Mouse (Mus musculus) lung, adult 2 months (tissue): ENCODE measurements around the gene Adamtsl1.

Source experiments
- CTCF ChIP-seq: fragments of 200-500 bp; IDR thresholded peaks from 2 replicates; pipeline ENCODE4 v1.5.1; 2011; ENCODE audit warnings: mild to moderate bottlenecking, low read length, control low read depth; ENCODE audit not compliant: insufficient read depth
- POLR2A ChIP-seq: fragments of 200-500 bp; IDR thresholded peaks from 2 replicates; pipeline ENCODE4 v1.6.1; 2011; ENCODE audit warnings: low read depth, mild to moderate bottlenecking, control low read depth, low read length, borderline replicate concordance; ENCODE audit errors: extremely low read depth

DNA sequence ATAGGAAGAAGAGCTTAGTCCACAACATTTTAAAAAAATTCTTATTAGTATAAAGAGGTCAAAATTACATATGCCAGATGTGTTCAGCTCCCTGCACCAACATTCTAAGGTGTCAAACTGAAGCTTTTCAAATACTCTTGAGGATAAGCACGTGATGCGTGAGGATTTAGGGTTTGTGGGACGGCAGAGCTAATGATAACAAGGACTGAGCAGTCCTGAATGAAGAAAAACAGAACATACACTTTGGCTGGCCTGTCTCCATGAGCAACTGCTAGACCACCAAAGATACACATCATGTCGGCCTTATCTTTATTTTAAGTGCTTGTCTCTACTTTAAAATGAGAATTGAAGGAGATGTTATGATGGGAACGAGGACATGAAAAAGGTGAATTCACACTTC is 710.9 kb downstream of the Adamtsl1 start:
- no peak for TF ChIP-seq CTCF
- TF ChIP-seq POLR2A, result no peak
